ENCODE assay signal across 8 mouse cellular contexts in genomic region chr14:45220957-45221630, GRCm38 (mm10). TPM values are rescaled to one million over a fixed set of nuclear protein-coding genes. Genes with fewer than 3 reads are reported as not detected.
DNase-seq lines count a peak whose midpoint lies in the region; ATAC-seq and TF ChIP-seq lines count a peak whose summit lies in the region.

No protein-coding gene starts in this region.

- 0 out of 2 replicates have a peak overlapping the region, but pooled peaks have one; percentile 12 for H3K9ac ChIP-seq in liver, adult 2 months (ENCODE audit: low read depth, low read length)
- H3K9ac ChIP-seq in hindbrain, embryonic 16.5 days (ENCODE audit: low read depth, low read length): peak overlapping the region; percentile 91
- H3K9ac ChIP-seq in midbrain, postnatal 0 days (replicated peaks; ENCODE audit: low read length, poor library complexity, severe bottlenecking): peak overlapping the region; percentile 86

- 19% methylated on average over 11 of the region's 11 CpGs for WGBS in liver, adult 2 months
- WGBS in embryonic facial prominence, embryonic 10.5 days: 12% methylated on average over 11 of the region's 11 CpGs
- 8% methylated on average over 11 of the region's 11 CpGs for WGBS in hindbrain, embryonic 16.5 days
- WGBS in midbrain, postnatal 0 days: 7% methylated on average over 11 of the region's 11 CpGs

- no peak for ATAC-seq in hindbrain, embryonic 16.5 days
- no peak for ATAC-seq in midbrain, postnatal 0 days (ENCODE audit: low FRiP score)

- no peaks in the 10 kb centered on the region for H3K9me3 ChIP-seq in embryonic facial prominence, embryonic 10.5 days
- H3K9me3 ChIP-seq in hindbrain, embryonic 16.5 days (ENCODE audit: control insufficient read depth, low read length): no peaks in the 10 kb centered on the region
- H3K9me3 ChIP-seq in midbrain, postnatal 0 days (ENCODE audit: low read length): no peaks in the 10 kb centered on the region

- H3K27me3 ChIP-seq in liver, adult 2 months (ENCODE audit: control insufficient read depth, insufficient read depth, low read length): no peaks in the 10 kb centered on the region
- no peaks in the 10 kb centered on the region for H3K27me3 ChIP-seq in embryonic facial prominence, embryonic 10.5 days (replicated peaks; ENCODE audit: low read depth, poor library complexity, severe bottlenecking)
- no peaks in the 10 kb centered on the region for H3K27me3 ChIP-seq in hindbrain, embryonic 16.5 days (replicated peaks; ENCODE audit: control insufficient read depth, insufficient read depth, low read length)
- no peaks in the 10 kb centered on the region for H3K27me3 ChIP-seq in midbrain, postnatal 0 days (ENCODE audit: insufficient read depth, low read length)

- H3K79me2 ChIP-seq in liver, adult 2 months (ENCODE audit: control insufficient read depth, insufficient read depth, low read length): no peaks in the 10 kb centered on the region

- DNase-seq in liver, adult 2 months (ENCODE audit: extremely low read depth, low read depth, low spot score): no peak
- no peak for DNase-seq in liver
- DNase-seq in embryonic facial prominence, embryonic 10.5 days (ENCODE audit: low spot score): no peak
- DNase-seq in midbrain, postnatal 0 days (ENCODE audit: low spot score): peak; percentile 39
- DNase-seq in adrenal gland, postnatal 4 days (ENCODE audit: low spot score in 2 of 2): no peak
- DNase-seq in left cerebral cortex, postnatal 25 days (ENCODE audit: low spot score in 2 of 2): no peak
- no peak for DNase-seq in cerebellum, adult 18-20 months

- H3K27ac ChIP-seq in liver, adult 2 months (replicated peaks; ENCODE audit: insufficient read depth, low read depth, low read length): no peak overlapping the region
- peak overlapping the region; percentile 94 for H3K27ac ChIP-seq in embryonic facial prominence, embryonic 10.5 days (replicated peaks)
- H3K27ac ChIP-seq in hindbrain, embryonic 16.5 days (ENCODE audit: low read depth, low read length): peak overlapping the region; percentile 97
- H3K27ac ChIP-seq in midbrain, postnatal 0 days (ENCODE audit: low read depth, low read length): peak overlapping the region; percentile 94

- H3K4me2 ChIP-seq in hindbrain, embryonic 16.5 days (ENCODE audit: low read length): peak overlapping the region; percentile 72
- H3K4me2 ChIP-seq in midbrain, postnatal 0 days (ENCODE audit: low read depth, low read length, poor library complexity, severe bottlenecking): peak overlapping the region; percentile 64

- no peak for TF ChIP-seq CTCF in liver, adult 2 months (IDR thresholded peaks at IDR 0.05; ENCODE audit: low read depth, low read length)
- TF ChIP-seq CTCF in midbrain, postnatal 0 days (IDR thresholded peaks at IDR 0.05): peak; percentile 48

- no peak for TF ChIP-seq POLR2A in liver, adult 2 months (IDR thresholded peaks at IDR 0.05; ENCODE audit: extremely low read depth, insufficient read depth, low read length)

- intact Hi-C loops in left cerebral cortex, postnatal 25 days (cut with DNase I): no loop called here

- H3K4me1 ChIP-seq in liver, adult 2 months (ENCODE audit: control insufficient read depth, insufficient read depth, low read length): no peaks in the 10 kb centered on the region; the same call in 1 of the 2 replicates
- H3K4me1 ChIP-seq in embryonic facial prominence, embryonic 10.5 days: peaks cover 15% of the 10 kb centered on the region
- peaks cover 16% of the 10 kb centered on the region for H3K4me1 ChIP-seq in hindbrain, embryonic 16.5 days (ENCODE audit: control insufficient read depth, insufficient read depth, low read depth, low read length)
- peaks cover 15% of the 10 kb centered on the region for H3K4me1 ChIP-seq in midbrain, postnatal 0 days (ENCODE audit: insufficient read depth, low read length)

- no peaks in the 10 kb centered on the region for H3K36me3 ChIP-seq in liver, adult 2 months (ENCODE audit: control insufficient read depth, insufficient read depth, low read length)
- H3K36me3 ChIP-seq in embryonic facial prominence, embryonic 10.5 days (replicated peaks): no peaks in the 10 kb centered on the region
- H3K36me3 ChIP-seq in hindbrain, embryonic 16.5 days (ENCODE audit: control insufficient read depth, insufficient read depth, low read length): no peaks in the 10 kb centered on the region
- H3K36me3 ChIP-seq in midbrain, postnatal 0 days (ENCODE audit: insufficient read depth, low read length): no peaks in the 10 kb centered on the region

- peak overlapping the region; percentile 71 for H3K4me3 ChIP-seq in liver, adult 2 months (ENCODE audit: insufficient read depth, low read depth, low read length)
- peak overlapping the region; percentile 94 for H3K4me3 ChIP-seq in embryonic facial prominence, embryonic 10.5 days
- H3K4me3 ChIP-seq in hindbrain, embryonic 16.5 days (ENCODE audit: low read length): peak overlapping the region; percentile 82
- peak overlapping the region; percentile 81 for H3K4me3 ChIP-seq in midbrain, postnatal 0 days (ENCODE audit: low read depth, low read length)

RNA-seq across cellular contexts. Expression of gene Txndc16, which starts 1.0 kb away (rescaled TPM):
- total RNA-seq in liver, adult 2 months (2014; rRNA removed): 8.2 and 10.3 TPM in 2 replicates
- 0.81 and 0.96 TPM in 2 replicates for polyA plus RNA-seq in liver, adult 2 months (2012; rRNA removed)
- 15.3 TPM in 2 replicates for polyA plus RNA-seq in embryonic facial prominence, embryonic 10.5 days (2016; fragmentation: Nextera tagmentation; extraction: Ambion mirVana)
- polyA plus RNA-seq in hindbrain, embryonic 16.5 days (2015; fragmentation: Nextera tagmentation; extraction: Ambion mirVana): 37.1 and 38.0 TPM in 2 replicates
- 53.1 and 57.3 TPM in 2 replicates for total RNA-seq in midbrain, postnatal 0 days (2014; rRNA removed)
- polyA plus RNA-seq in midbrain, postnatal 0 days (2015; fragmentation: Nextera tagmentation; extraction: Ambion mirVana): 31.2 and 34.4 TPM in 2 replicates
- total RNA-seq in adrenal gland, postnatal 4 days (2021): 10 to 100 TPM; 32.7 to 36.7 TPM
- 10 to 100 TPM; 67.2 to 69.8 TPM for total RNA-seq in left cerebral cortex, postnatal 25 days (2021)

RNA-seq across cellular contexts. Expression of gene Gpr137c, which starts 1.6 kb away (rescaled TPM):
- 0.81 and 1.6 TPM in 2 replicates for total RNA-seq in liver, adult 2 months (2014; rRNA removed)
- 1.2 and 3.3 TPM in 2 replicates for polyA plus RNA-seq in liver, adult 2 months (2012; rRNA removed)
- polyA plus RNA-seq in embryonic facial prominence, embryonic 10.5 days (2016; fragmentation: Nextera tagmentation; extraction: Ambion mirVana): 3.4 and 3.6 TPM in 2 replicates
- 11.2 and 12.4 TPM in 2 replicates for polyA plus RNA-seq in hindbrain, embryonic 16.5 days (2015; fragmentation: Nextera tagmentation; extraction: Ambion mirVana)
- total RNA-seq in midbrain, postnatal 0 days (2014; rRNA removed): 57.1 and 57.3 TPM in 2 replicates
- polyA plus RNA-seq in midbrain, postnatal 0 days (2015; fragmentation: Nextera tagmentation; extraction: Ambion mirVana): 13.0 and 15.0 TPM in 2 replicates
- total RNA-seq in adrenal gland, postnatal 4 days (2021): 1 to 10 TPM; 2.9 to 3.2 TPM
- total RNA-seq in left cerebral cortex, postnatal 25 days (2021): 10 to 100 TPM; 29.8 to 39.9 TPM

Comparison
In these comparisons a context has a peak if more than half of its experiments do, and no peak if none do; other contexts are left out.
1. H3K9ac ChIP-seq: peak in every context shown above with its lines; median percentile 91 in hindbrain, embryonic 16.5 days; 86 in midbrain, postnatal 0 days; 12 in liver, adult 2 months.
2. RNA of gene Gpr137c, which starts 1.6 kb away (total RNA-seq): 57.1 to 57.3 TPM in midbrain, postnatal 0 days and 29.8 to 39.9 TPM in left cerebral cortex, postnatal 25 days; 2.9 to 3.2 TPM in adrenal gland, postnatal 4 days and 0.81 to 1.6 TPM in liver, adult 2 months; every median in the first group is over 4 times any median in the second.
3. Peak in every context shown above with its lines, with median percentiles within 50 percentile points of each other: H3K4me3 ChIP-seq.